Mouse (Mus musculus) midbrain, postnatal 0 days (tissue): Measurements from ENCODE around the gene Cpsf6. TPM values are rescaled to one million over a fixed set of nuclear protein-coding genes. Genes with fewer than 3 reads are reported as not detected.

Experiments
- ATAC-seq: fragments of 200-750 bp; cut with Nextera tagmentation; 2 replicates; pipeline ENCODE4 v1.8.0; 2017; ENCODE audit warnings: moderate number of reproducible peaks, mild to moderate bottlenecking, moderate TSS enrichment, moderate library complexity; ENCODE audit not compliant: low FRiP score
- DNase-seq: peaks from one replicate; pipeline ENCODE4 v3.0.0-alpha.2; 2015; ENCODE audit warnings: low spot score
- H3K27ac ChIP-seq: fragments of 300-500 bp; sonication (generic); 2 replicates; pipeline ENCODE4 v1.5.1; 2014; ENCODE audit warnings: low read depth, mild to moderate bottlenecking, low read length, mixed read lengths
- H3K27me3 ChIP-seq: fragments of 300-500 bp; sonication (generic); 2 replicates; pipeline ENCODE4 v1.6.1; 2014; ENCODE audit warnings: low read length, control low read depth, mixed read lengths; ENCODE audit not compliant: insufficient read depth
- H3K36me3 ChIP-seq: fragments of 300-500 bp; sonication (generic); 2 replicates; pipeline ENCODE4 v1.6.1; 2014; ENCODE audit warnings: low read length, control low read depth, mixed read lengths; ENCODE audit not compliant: insufficient read depth
- H3K4me1 ChIP-seq: fragments of 300-500 bp; sonication (generic); 2 replicates; pipeline ENCODE4 v1.6.1; 2014; ENCODE audit warnings: mild to moderate bottlenecking, control low read depth, antibody characterized with exemption, low read length, mixed read lengths; ENCODE audit not compliant: insufficient read depth
- H3K4me2 ChIP-seq: fragments of 300-500 bp; sonication (generic); 2 replicates; pipeline ENCODE4 v1.6.1; 2014; ENCODE audit warnings: low read depth, mild to moderate bottlenecking, low read length, mixed read lengths; ENCODE audit not compliant: poor library complexity, severe bottlenecking
- H3K4me3 ChIP-seq: fragments of 300-500 bp; sonication (generic); 2 replicates; pipeline ENCODE4 v1.5.1; 2014; ENCODE audit warnings: low read depth, mild to moderate bottlenecking, low read length, moderate library complexity
- H3K9ac ChIP-seq: fragments of 300-500 bp; sonication (generic); replicated peaks from 2 replicates; pipeline ENCODE4 v1.6.1; 2014; ENCODE audit warnings: mild to moderate bottlenecking, low read length, moderate library complexity, mixed read lengths; ENCODE audit not compliant: poor library complexity, severe bottlenecking
- H3K9me3 ChIP-seq: fragments of 300-500 bp; sonication (generic); 2 replicates; pipeline ENCODE4 v1.6.1; 2016; ENCODE audit warnings: low read length, control low read depth
- CTCF ChIP-seq: IDR thresholded peaks from 2 replicates; pipeline ENCODE4 v1.5.1; 2016; ENCODE audit warnings: antibody characterized with exemption, mild to moderate bottlenecking
- WGBS: fragments of 180-500 bp; shearing (Covaris S2); extraction: QIAGEN DNeasy Blood & Tissue Kit; methylation state at CpG from one replicate; pipeline ENCODE4 v1.1.7; 2014; 5-methylcytosine and 5-hydroxymethylcytosine counted together
- polyA plus RNA-seq: library from polyadenylated mRNA; unstranded; fragments of >200 nt; fragmentation: Nextera tagmentation; extraction: Ambion mirVana; gene quantifications from 2 replicates; pipeline ENCODE4 v1.2.1, GENCODE M21; 2015
- total RNA-seq: library from RNA; depleted of rRNA; stranded (reverse); fragments of >200 nt; gene quantifications from 2 replicates; pipeline ENCODE4 v1.2.3, GENCODE M21; 2014; rRNA removed

The Cpsf6 gene
- total and polyA plus RNA-seq, 2 experiments from 2014 or later = 85.1 to 120 TPM

GRCm38 (mm10) chr10:117301688-117302087 is 78.1 kb downstream of the Cpsf6 start:
- no peak overlapping the region for H3K4me2 ChIP-seq
- ATAC-seq = no peak
- H3K9me3 ChIP-seq = no peaks in the 10 kb centered on the region
- H3K36me3 ChIP-seq = no peaks in the 10 kb centered on the region
- 98% methylated on average over 1 of the region's 1 CpGs for WGBS
- H3K27me3 ChIP-seq = no peaks in the 10 kb centered on the region
- DNase-seq = no peak
- TF ChIP-seq CTCF = no peak
- no peak overlapping the region for H3K9ac ChIP-seq
- no peak overlapping the region for H3K27ac ChIP-seq
- H3K4me1 ChIP-seq = no peaks in the 10 kb centered on the region
- no peak overlapping the region for H3K4me3 ChIP-seq

- DNase-seq (no peak), ATAC-seq (no peak)
- H3K4me1 ChIP-seq = no peaks in the 10 kb centered on the region
- no peaks in the 10 kb centered on the region for H3K27me3 ChIP-seq
- no peak overlapping the region for H3K27ac ChIP-seq
- H3K4me3 ChIP-seq = no peak overlapping the region
- no peak overlapping the region for H3K4me2 ChIP-seq
- 85% methylated on average over 5 of the region's 5 CpGs for WGBS
- H3K9ac ChIP-seq = no peak overlapping the region
- no peaks in the 10 kb centered on the region for H3K36me3 ChIP-seq
- H3K9me3 ChIP-seq = no peaks in the 10 kb centered on the region
- TF ChIP-seq CTCF = no peak
These were observed 79.8 kb downstream of the Cpsf6 start for GRCm38 (mm10) chr10:117299901-117300520.

DNA sequence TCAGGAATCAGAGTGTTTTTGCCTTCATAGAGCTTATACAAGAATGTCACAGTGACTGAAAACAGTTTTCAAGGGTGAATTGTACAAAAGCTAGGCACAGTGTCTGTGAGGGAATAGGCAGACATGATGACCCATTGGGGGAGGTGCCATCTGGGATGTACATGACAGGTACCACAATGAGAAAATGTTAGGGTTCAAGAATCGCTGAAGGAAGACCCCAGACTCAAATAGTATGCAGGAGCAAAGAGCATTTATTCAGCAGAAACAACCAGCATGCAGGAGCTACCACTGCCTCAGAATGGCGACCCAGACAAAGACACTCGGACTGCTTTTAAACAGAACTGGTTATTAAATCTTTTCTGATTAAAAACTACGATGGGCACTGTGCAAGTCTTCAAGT is 80.7 kb downstream of the Cpsf6 start:
- no peaks in the 10 kb centered on the region for H3K36me3 ChIP-seq
- WGBS = 87% methylated on average over 4 of the region's 4 CpGs
- H3K9me3 ChIP-seq = no peaks in the 10 kb centered on the region
- no peak overlapping the region for H3K4me3 ChIP-seq
- H3K4me2 ChIP-seq = no peak overlapping the region
- H3K9ac ChIP-seq = no peak overlapping the region
- ATAC-seq (no peak), DNase-seq (no peak)
- no peaks in the 10 kb centered on the region for H3K4me1 ChIP-seq
- TF ChIP-seq CTCF = no peak
- H3K27me3 ChIP-seq = no peaks in the 10 kb centered on the region
- H3K27ac ChIP-seq = no peak overlapping the region

- Histone ChIP-seq H3K4me1 (no peaks in the 10 kb centered on the region), H3K4me2 (no peak overlapping the region), H3K27ac (no peak overlapping the region), H3K27me3 (no peaks in the 10 kb centered on the region), H3K9ac (no peak overlapping the region), H3K36me3 (no peaks in the 10 kb centered on the region), H3K9me3 (no peaks in the 10 kb centered on the region), H3K4me3 (no peak overlapping the region)
- no peak for TF ChIP-seq CTCF
- ATAC-seq = no peak
- 86% methylated on average over 6 of the region's 6 CpGs for WGBS
- no peak for DNase-seq
These were observed 81.5 kb downstream of the Cpsf6 start for GRCm38 (mm10) chr10:117298336-117298735.

Other genes with a start within 250 kb of the Cpsf6 start
- 20.3 and 23.4 TPM in 2 replicates for gene Frs2, start 231.5 kb downstream of the Cpsf6 start, total RNA-seq
- gene Frs2, start 231.5 kb downstream of the Cpsf6 start, polyA plus RNA-seq = 15.2 and 17.3 TPM in 2 replicates
- 79.0 and 90.4 TPM in 2 replicates for gene Yeats4, start 155.5 kb downstream of the Cpsf6 start, total RNA-seq
- 104 and 107 TPM in 2 replicates for gene Yeats4, start 155.5 kb downstream of the Cpsf6 start, polyA plus RNA-seq
- gene 9530003J23Rik, start 141.3 kb downstream of the Cpsf6 start, total RNA-seq = not detected in 2 replicates
- 0.22 and 0.26 TPM in 2 replicates for gene 9530003J23Rik, start 141.3 kb downstream of the Cpsf6 start, polyA plus RNA-seq
- 9.7 and 13.0 TPM in 2 replicates for gene Lyz2, start 97.7 kb downstream of the Cpsf6 start, total RNA-seq
- gene Lyz2, start 97.7 kb downstream of the Cpsf6 start, polyA plus RNA-seq = 23.8 and 26.8 TPM in 2 replicates
- not detected in 2 replicates for gene Lyz1, start 87.1 kb downstream of the Cpsf6 start, total RNA-seq
- 0.17 TPM in 1 of 2 replicates, not detected in the other for gene Lyz1, start 87.1 kb downstream of the Cpsf6 start, polyA plus RNA-seq
- 3.9 TPM in 2 replicates for gene Cpm, start 249.5 kb upstream of the Cpsf6 start, total RNA-seq
- 4.8 and 7.9 TPM in 2 replicates for gene Cpm, start 249.5 kb upstream of the Cpsf6 start, polyA plus RNA-seq